Mouse (Mus musculus) megakaryocyte, embryonic 14.5 days (primary cell): ENCODE results near the gene P2ry2. TPM values are rescaled to one million over a fixed set of nuclear protein-coding genes. Genes with fewer than 3 reads are reported as not detected.

ENCODE experiments used
- H3K27me3 ChIP-seq: replicated peaks from 2 replicates; pipeline ENCODE3; 2012; ENCODE audit warnings: inconsistent platforms
- H3K36me3 ChIP-seq: replicated peaks from 2 replicates; pipeline ENCODE3; 2012; ENCODE audit warnings: low read length, inconsistent platforms, mixed read lengths
- H3K4me1 ChIP-seq: 2 replicates; pipeline ENCODE4 v1.6.1; 2012; ENCODE audit warnings: inconsistent platforms
- H3K4me3 ChIP-seq: replicated peaks from 2 replicates; pipeline ENCODE3; 2012; ENCODE audit warnings: moderate library complexity, mild to moderate bottlenecking, inconsistent platforms
- H3K9me3 ChIP-seq: 2 replicates; pipeline ENCODE4 v1.6.1; 2012; ENCODE audit warnings: inconsistent platforms
- FLI1 ChIP-seq: IDR thresholded peaks from 2 replicates; pipeline ENCODE4 v1.6.1; 2012; ENCODE audit warnings: low read length, inconsistent platforms, mixed read lengths
- GATA1 ChIP-seq: IDR thresholded peaks from 3 replicates; pipeline ENCODE4 v1.6.1; 2012; ENCODE audit warnings: mixed read lengths, low read length, inconsistent platforms, borderline replicate concordance
- polyA plus RNA-seq: library from polyadenylated mRNA; stranded (reverse); fragments of >175 nt; gene quantifications from 2 replicates; pipeline ENCODE4 v1.2.3, GENCODE M21; 2012; ENCODE audit warnings: low replicate concordance; ENCODE audit not compliant: insufficient read depth

The P2ry2 gene
- polyA plus RNA-seq, 1 experiment: 2.4 TPM

- peak overlapping the region; percentile 25 for H3K4me3 ChIP-seq
- peaks cover 13% of the 10 kb centered on the region for H3K9me3 ChIP-seq
- peaks cover 49% of the 10 kb centered on the region for H3K4me1 ChIP-seq
- no peaks in the 10 kb centered on the region for H3K36me3 ChIP-seq
- TF ChIP-seq FLI1: no peak
- TF ChIP-seq GATA1: no peak
- peaks cover 42% of the 10 kb centered on the region for H3K27me3 ChIP-seq
Measured at GRCm38 (mm10) chr7:101027623-101028443, 15.2 kb upstream of the P2ry2 start.

- Histone ChIP-seq H3K9me3 (peaks cover 13% of the 10 kb centered on the region), H3K4me1 (peaks cover 39% of the 10 kb centered on the region), H3K4me3 (no peak overlapping the region), H3K36me3 (no peaks in the 10 kb centered on the region), H3K27me3 (peaks cover 42% of the 10 kb centered on the region)
- no peak for TF ChIP-seq FLI1
- TF ChIP-seq GATA1: no peak
Measured at GRCm38 (mm10) chr7:101026836-101027235, 14.2 kb upstream of the P2ry2 start.

GRCm38 (mm10) chr7:101017492-101017891, 4.8 kb upstream of the P2ry2 start:
- Histone ChIP-seq H3K36me3 (no peaks in the 10 kb centered on the region), H3K4me1 (peaks cover 6% of the 10 kb centered on the region), H3K27me3 (peaks cover 72% of the 10 kb centered on the region), H3K4me3 (no peak overlapping the region), H3K9me3 (no peaks in the 10 kb centered on the region)
- TF ChIP-seq GATA1: no peak
- no peak for TF ChIP-seq FLI1

DNA sequence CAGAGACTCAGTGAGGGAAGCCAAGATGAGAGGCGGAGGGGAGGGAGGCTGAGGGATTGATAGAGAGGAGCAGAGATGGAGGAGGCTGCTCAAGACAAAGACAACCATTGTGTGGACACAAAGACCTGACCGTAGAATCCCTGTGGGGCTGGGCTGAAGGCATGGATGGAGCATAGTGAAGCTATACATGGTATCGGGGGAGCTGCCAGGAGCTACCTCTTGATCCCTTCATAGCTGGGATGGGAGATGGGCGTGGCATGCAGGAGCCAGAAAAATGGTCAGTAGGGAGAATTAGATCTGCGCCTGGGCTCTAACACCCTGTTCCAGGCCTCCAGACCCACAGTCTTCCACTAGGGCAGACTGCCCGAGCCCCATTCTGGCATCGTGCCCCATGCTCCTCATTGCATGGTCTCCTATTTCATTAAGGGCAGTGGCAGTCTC, 4.4 kb upstream of the P2ry2 start:
- Histone ChIP-seq H3K36me3 (no peaks in the 10 kb centered on the region), H3K4me1 (peaks cover 11% of the 10 kb centered on the region), H3K4me3 (no peak overlapping the region), H3K9me3 (no peaks in the 10 kb centered on the region), H3K27me3 (peaks cover 73% of the 10 kb centered on the region)
- TF ChIP-seq FLI1: no peak
- TF ChIP-seq GATA1: no peak

DNA sequence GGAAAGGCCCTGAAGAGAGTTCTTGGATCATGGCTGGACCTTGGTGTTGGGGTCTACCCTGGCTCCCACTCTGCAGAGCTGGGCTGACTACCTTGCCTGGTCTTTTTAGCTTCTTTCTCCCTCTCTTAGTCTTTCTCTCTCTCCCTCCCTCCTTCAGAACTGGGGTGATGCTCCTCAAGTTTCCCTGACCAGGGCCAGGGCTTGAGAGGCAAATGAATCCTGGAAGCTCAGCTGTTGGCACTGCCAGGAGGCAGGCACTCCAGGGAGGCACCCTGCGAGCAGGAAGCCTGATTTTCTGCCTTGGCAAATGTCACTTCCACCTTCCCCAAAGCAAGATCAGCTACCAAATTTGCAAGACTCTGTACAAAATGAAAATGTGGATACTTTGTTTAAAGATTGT, 2.3 kb upstream of the P2ry2 start:
- H3K4me3 ChIP-seq: no peak overlapping the region
- no peaks in the 10 kb centered on the region for H3K9me3 ChIP-seq
- H3K27me3 ChIP-seq: peaks cover 78% of the 10 kb centered on the region
- TF ChIP-seq GATA1 (no peak), FLI1 (no peak)
- H3K4me1 ChIP-seq: peaks cover 19% of the 10 kb centered on the region
- no peaks in the 10 kb centered on the region for H3K36me3 ChIP-seq

- no peaks in the 10 kb centered on the region for H3K36me3 ChIP-seq
- H3K4me1 ChIP-seq: peaks cover 19% of the 10 kb centered on the region
- peaks cover 86% of the 10 kb centered on the region for H3K27me3 ChIP-seq
- H3K9me3 ChIP-seq: no peaks in the 10 kb centered on the region
- TF ChIP-seq GATA1 (no peak), FLI1 (no peak)
- peak overlapping the region; percentile 59 for H3K4me3 ChIP-seq
Measured at GRCm38 (mm10) chr7:101014041-101014440, 1.4 kb upstream of the P2ry2 start.

GRCm38 (mm10) chr7:101011681-101012367, 842 bp downstream of the P2ry2 start:
- peaks cover 20% of the 10 kb centered on the region for H3K4me1 ChIP-seq
- H3K9me3 ChIP-seq: no peaks in the 10 kb centered on the region
- peaks cover 88% of the 10 kb centered on the region for H3K27me3 ChIP-seq
- TF ChIP-seq FLI1: no peak
- TF ChIP-seq GATA1: no peak
- H3K36me3 ChIP-seq: no peaks in the 10 kb centered on the region
- H3K4me3 ChIP-seq: peak overlapping the region; percentile 91

DNA sequence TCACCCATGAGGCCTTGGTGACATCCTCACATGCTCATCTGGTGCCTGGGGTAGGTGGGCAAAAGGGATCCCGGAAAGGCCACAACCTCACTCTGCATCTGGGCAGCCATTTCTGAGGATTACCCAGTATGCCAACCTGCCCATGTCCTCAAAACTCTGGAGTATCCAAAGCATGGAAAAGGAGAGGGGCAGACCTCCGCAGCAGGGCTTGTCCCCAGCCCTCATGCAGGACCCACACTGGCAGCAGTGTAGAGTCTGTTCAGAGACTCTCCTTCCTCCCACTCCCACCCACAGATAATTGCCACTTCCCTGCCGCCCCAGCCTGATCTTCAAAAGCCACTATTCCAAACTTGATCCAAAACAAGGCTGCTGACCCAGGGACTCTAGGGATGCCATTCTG, 1.9 kb downstream of the P2ry2 start:
- H3K9me3 ChIP-seq: no peaks in the 10 kb centered on the region
- peak overlapping the region; percentile 91 for H3K4me3 ChIP-seq
- no peaks in the 10 kb centered on the region for H3K36me3 ChIP-seq
- peaks cover 19% of the 10 kb centered on the region for H3K4me1 ChIP-seq
- peaks cover 93% of the 10 kb centered on the region for H3K27me3 ChIP-seq
- TF ChIP-seq GATA1: no peak
- TF ChIP-seq FLI1: no peak

DNA sequence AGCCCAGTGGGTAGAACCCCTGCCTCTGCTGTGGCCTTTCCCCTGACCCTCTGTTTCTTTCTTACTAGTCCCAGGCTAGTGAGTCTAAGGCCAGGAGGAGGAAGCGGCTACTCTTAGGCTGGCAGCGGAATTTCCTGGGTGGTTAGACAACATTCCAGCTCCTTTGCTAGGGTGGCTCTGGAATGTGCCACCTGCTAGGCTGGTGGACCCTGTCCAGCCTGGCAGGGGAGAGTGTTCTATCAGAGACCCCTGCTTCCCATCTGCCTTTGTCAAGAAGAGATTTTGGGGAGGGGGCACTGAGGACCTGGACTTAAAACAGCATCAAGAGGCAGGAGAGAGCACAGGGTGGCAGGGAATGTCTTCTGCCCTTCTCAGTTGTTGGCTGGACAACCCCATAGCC, 6.5 kb downstream of the P2ry2 start:
- TF ChIP-seq FLI1 (no peak), GATA1 (no peak)
- Histone ChIP-seq H3K27me3 (peaks cover 99% of the 10 kb centered on the region), H3K4me3 (no peak overlapping the region), H3K36me3 (no peaks in the 10 kb centered on the region), H3K9me3 (no peaks in the 10 kb centered on the region), H3K4me1 (peaks cover 20% of the 10 kb centered on the region)

GRCm38 (mm10) chr7:101005119-101005518, 7.5 kb downstream of the P2ry2 start:
- Histone ChIP-seq H3K4me1 (peaks cover 20% of the 10 kb centered on the region), H3K27me3 (peaks cover 96% of the 10 kb centered on the region), H3K36me3 (no peaks in the 10 kb centered on the region), H3K4me3 (no peak overlapping the region), H3K9me3 (no peaks in the 10 kb centered on the region)
- TF ChIP-seq GATA1 (no peak), FLI1 (no peak)
